Mouse (Mus musculus): ENCODE measurements around the gene Smim14.
"Not testable (repeated sequence)": the region's sequence is repeated elsewhere in the genome, so short reads cannot be mapped to it uniquely, and the experiment has no call there.

Gene Smim14

DNA sequence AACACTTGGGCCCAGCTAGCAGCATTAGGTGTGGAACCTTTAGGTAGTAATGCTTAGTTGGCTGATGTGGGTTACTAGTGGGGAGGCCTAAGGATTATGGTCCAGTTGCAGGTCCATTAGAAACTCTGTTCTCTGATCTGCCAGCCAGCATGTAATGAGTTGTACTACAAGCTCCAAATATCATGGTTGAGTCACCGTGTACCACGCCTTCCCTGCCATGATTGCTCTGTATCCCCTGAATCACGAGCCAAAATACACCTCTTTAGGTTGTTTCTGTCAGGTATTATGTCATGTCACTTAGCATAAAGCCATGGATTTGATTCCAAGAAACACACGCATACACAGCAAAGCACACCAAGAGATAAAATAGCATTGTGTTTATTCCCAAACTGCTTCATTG is 12.2 kb downstream of the Smim14 start:
- no peak for DNase-seq (ENCODE audit: extremely low spot score, low spot score)

GRCm38 (mm10) chr5:65521803-65522202 is 15.2 kb downstream of the Smim14 start:
- no peak for DNase-seq (ENCODE audit: extremely low spot score, low spot score)

- no peak for DNase-seq (ENCODE audit: extremely low spot score, low spot score)
Measured at GRCm38 (mm10) chr5:65514635-65515278, 22.2 kb downstream of the Smim14 start.

DNA sequence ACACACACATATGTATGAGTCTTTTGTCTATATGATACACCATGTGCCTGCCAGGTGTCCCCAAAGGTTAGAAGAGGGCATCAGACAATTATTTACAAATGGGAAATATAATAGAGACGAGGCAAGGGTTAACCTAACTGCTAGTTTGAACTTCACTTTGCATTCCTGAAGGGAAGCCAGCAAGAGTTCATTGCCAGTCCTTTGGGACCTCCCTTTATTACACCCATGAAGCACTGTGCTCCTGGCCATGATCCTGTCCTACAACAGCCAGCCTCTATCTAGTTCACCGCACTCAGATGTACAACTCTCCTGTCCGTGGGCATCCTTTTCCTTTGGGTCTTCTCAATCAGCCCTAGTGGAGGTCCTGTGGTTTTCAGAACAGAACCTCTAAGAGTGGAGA is 23.5 kb downstream of the Smim14 start:
- no peak for DNase-seq (ENCODE audit: extremely low spot score, low spot score)

DNA sequence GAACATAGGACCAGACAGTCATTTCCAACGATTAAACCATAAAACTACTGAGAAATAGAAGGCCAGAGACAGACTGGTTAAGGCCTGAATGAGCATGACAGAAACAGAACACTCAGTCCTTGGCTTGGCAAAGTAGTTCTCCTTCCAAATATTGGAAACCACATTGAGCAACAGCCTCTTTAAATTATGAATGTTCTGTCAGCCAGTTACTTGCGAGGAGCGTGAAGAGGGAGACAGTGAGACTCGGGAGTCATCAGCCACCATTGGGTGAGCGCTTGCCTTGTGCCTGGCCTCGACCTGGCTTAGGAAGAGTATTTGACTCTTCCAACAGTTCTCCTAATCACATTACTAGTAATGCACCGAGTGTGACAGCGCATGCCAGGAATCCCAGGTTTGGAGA is 28.6 kb downstream of the Smim14 start:
- no peak for DNase-seq (ENCODE audit: extremely low spot score, low spot score)

DNA sequence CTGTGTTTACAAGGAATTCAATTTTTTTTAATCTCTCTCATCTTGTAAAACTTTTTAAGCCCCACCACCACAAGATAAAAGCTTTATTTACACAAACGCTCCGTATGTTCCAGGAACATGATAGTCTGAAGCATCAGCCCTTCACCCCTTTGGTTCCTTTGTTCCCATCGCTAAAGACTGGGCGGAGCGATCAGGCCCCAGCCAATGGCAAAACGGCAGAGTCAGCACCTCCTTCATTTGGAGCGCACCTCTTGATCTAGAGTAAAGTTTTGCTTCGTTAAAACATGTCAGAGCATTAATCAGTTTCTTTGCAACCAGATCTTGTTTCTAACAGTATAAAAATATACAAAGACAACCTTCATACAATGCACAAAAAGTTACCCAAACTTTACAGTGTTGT is 31.2 kb downstream of the Smim14 start:
- DNase-seq (ENCODE audit: extremely low spot score, low spot score): peak; percentile 28

GRCm38 (mm10) chr5:65501407-65501806 is 35.6 kb downstream of the Smim14 start:
- DNase-seq (ENCODE audit: extremely low spot score, low spot score): no peak

GRCm38 (mm10) chr5:65500231-65500630 is 36.8 kb downstream of the Smim14 start:
- DNase-seq (ENCODE audit: extremely low spot score, low spot score): no peak

- peak; percentile 87 for DNase-seq (ENCODE audit: extremely low spot score, low spot score)
Measured at GRCm38 (mm10) chr5:65492716-65493531, 44.1 kb downstream of the Smim14 start, which contains the start of gene Gm43552. TSS of gene Gm43552 (minus strand) at chr5:65492833.

DNA sequence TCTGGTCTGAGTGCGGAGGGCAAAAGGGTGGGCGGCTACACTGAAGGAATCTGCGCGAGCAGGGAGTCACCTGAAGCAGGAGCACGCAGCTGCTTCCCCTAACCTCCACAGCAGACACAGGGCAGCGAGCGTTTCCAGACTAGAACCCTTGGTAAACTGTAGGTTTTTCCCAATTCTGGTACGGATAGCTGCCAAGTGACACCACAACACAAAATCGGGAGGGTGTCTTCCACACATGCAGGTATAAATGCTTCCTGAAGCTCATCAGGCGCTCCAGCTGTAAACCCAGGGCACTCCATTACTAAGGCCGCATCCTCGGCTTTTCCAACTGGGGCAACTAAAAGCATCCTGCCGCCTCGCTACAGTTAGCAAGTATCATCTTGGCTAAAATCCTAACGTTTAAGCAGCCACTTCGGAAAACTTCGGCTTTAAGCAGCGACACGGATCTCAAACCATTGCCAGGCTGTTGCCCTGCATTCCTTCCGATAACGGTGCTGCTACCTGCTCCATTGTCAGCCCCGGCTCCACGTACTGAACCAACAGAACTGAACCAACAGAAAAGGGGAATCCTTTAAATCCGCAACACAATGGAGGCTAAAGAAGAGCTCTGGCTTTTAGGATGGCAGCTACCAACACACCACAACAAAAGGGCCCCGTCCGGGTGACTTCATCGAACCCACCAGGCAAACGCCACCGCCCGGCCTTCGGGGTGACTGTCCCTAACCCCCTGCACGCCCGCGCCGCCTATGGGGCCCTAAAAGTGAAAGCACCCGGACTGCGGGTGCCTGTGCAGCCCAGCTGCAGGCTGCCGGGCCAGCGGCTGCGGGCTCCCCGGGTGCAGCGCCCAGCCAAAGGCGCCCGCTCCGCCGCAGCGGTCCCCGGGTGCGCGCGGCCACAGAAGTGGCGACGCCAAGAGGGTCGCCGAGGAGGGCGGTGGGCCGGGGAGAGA is 44.9 kb downstream of the Smim14 start:
- peak; percentile 77 for DNase-seq (ENCODE audit: extremely low spot score, low spot score)

DNA sequence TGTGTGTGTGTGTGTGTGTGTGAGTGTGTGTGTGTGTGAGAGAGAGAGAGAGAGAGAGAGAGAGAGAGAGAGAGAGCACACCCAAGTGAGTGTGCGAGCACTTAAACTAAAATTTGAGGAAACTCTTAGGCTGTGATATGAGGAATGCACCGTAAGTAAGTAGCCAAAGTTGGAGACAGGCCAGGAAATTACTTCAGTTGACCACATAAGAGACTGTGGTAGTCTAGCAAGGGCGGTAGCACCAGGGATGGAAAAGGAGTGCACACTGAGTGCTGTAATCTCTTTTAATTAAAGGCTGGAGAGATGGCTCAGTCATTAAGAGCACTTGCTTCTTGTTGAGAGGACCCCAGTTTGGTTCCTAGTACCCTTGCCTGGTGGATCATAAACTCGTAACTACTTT is 47.2 kb downstream of the Smim14 start:
- DNase-seq (ENCODE audit: extremely low spot score, low spot score): no peak

- no peak for DNase-seq (ENCODE audit: extremely low spot score, low spot score)
Measured at GRCm38 (mm10) chr5:65488725-65489124, 48.3 kb downstream of the Smim14 start.

DNA sequence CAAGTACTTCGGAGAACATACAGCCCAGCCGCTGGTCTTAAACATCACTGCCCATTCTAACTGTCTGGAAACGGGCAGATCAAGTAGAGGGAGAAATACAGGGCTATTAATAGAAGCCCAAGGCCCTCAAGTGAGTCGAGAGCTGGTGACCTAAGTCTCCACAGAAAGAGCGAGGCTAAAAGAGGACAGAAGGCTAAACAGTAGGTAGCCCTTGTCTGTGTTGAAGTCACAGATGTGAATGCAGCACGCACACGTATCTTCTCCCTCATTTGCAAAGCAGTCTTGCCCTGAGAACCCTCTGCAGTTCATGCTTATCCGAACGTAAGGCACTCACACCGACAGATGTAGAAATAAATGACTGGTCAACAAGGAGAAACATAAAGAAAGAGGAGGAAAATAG is 49.6 kb downstream of the Smim14 start:
- DNase-seq (ENCODE audit: extremely low spot score, low spot score): no peak

GRCm38 (mm10) chr5:65486514-65486913 is 50.5 kb downstream of the Smim14 start:
- DNase-seq (ENCODE audit: extremely low spot score, low spot score): no peak

DNA sequence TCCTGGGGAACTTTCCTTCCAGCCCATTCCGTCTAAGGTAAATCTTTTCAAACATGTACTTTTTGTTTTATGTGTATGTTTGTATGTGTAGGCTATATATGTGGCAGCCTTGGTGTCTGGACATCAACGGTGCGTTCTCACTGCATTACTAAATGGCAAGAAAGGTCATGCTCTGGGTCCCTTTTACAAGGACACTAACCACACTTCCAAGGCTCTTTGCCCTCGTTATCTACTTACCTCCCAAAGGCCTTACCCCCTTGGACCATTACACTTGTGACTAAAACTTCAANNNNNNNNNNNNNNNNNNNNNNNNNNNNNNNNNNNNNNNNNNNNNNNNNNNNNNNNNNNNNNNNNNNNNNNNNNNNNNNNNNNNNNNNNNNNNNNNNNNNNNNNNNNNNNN is 54.0 kb downstream of the Smim14 start:
- no peak for DNase-seq (ENCODE audit: extremely low spot score, low spot score)

- no peak for DNase-seq (ENCODE audit: extremely low spot score, low spot score)
Measured at GRCm38 (mm10) chr5:65480511-65480910, 56.5 kb downstream of the Smim14 start.

GRCm38 (mm10) chr5:65479681-65480445 is 57.1 kb downstream of the Smim14 start:
- no peak for DNase-seq (ENCODE audit: extremely low spot score, low spot score)

- no peak for DNase-seq (ENCODE audit: extremely low spot score, low spot score)
Measured at GRCm38 (mm10) chr5:65478224-65478623, 58.8 kb downstream of the Smim14 start.

DNA sequence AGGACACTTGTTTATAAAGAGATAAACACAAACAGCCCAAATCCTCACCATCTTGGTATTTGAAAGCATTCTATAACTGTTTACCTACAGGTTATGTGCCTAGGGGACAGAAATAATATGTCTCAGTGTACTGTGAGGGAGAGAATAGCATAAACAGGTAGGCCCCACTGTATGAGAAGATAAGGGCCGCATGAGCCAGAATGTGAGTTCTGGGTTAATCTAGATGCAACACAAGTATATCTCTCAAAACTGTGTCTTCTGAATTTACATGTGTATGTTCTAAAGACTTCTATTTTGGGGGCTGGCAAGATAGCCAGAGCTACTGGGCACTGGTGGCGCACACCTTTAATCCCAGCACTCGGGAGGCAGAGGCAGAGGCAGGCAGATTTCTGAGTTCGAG is 60.2 kb downstream of the Smim14 start:
- not testable (repeated sequence) for DNase-seq (ENCODE audit: extremely low spot score, low spot score)

DNA sequence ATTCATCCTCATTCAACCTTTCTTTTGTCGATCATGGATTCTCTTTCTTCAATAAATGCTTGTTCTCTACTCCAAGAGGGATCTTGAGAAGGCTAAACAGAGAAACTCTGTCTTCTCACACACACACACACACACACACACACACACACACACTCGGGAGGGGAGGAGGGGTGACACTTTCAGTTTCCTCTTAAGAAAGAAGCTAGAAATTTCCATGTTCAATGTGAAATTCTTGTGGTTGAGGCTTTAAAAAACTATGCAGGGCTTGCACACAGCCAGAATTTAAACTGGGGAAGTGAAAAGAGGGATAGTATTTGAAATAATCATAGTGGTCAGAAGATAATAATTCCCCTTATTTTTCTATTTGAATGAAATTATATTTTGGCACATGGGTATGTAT is 61.2 kb downstream of the Smim14 start:
- no peak for DNase-seq (ENCODE audit: extremely low spot score, low spot score)

DNA sequence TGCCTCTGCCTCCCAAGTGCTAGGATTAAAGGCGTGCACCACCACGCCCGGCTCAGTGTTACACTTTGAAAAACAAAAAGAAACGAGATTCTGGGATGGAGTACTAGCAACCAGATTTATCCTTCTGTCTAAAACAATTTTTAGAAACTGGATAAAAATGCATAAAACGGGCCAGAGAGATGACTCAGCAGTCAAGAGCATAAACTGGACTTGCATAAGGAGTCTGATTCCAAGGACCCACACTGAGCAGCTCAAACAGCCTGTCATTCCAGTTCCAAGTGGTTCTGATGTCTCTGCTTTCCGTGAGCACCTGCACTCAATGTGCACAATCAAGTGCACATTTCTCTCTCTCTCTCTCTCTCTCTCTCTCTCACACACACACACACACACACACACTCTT is 67.2 kb downstream of the Smim14 start:
- DNase-seq (ENCODE audit: extremely low spot score, low spot score): no peak
